Mouse (Mus musculus) hindbrain, embryonic 11.5 days (tissue): ENCODE results near the gene Tmem144. TPM values are rescaled to one million over a fixed set of nuclear protein-coding genes. Genes with fewer than 3 reads are reported as not detected.
A peak's percentile ranks its signal among the peaks of the same experiment; 100 is the strongest.

Experiments used
- ATAC-seq: fragments of 200-750 bp; cut with Nextera tagmentation; 2 replicates; pipeline ENCODE4 v1.8.0; 2017; ENCODE audit warnings: mild to moderate bottlenecking, moderate TSS enrichment, moderate library complexity; ENCODE audit not compliant: low FRiP score
- DNase-seq: peaks from one replicate; pipeline ENCODE4 v3.0.0-alpha.2; 2015; ENCODE audit warnings: low spot score
- H3K27ac ChIP-seq: fragments of 300-500 bp; sonication (generic); 2 replicates; pipeline ENCODE4 v1.5.1; 2014; ENCODE audit warnings: mild to moderate bottlenecking, low read depth, low read length
- H3K27me3 ChIP-seq: fragments of 300-500 bp; sonication (generic); 2 replicates; pipeline ENCODE4 v1.6.1; 2014; ENCODE audit warnings: mild to moderate bottlenecking, low read length, moderate library complexity, mixed read lengths; ENCODE audit not compliant: control insufficient read depth, insufficient read depth
- H3K36me3 ChIP-seq: fragments of 300-500 bp; sonication (generic); 2 replicates; pipeline ENCODE4 v1.6.1; 2014; ENCODE audit warnings: mild to moderate bottlenecking, low read length, moderate library complexity, mixed read lengths; ENCODE audit not compliant: control insufficient read depth, insufficient read depth
- H3K4me1 ChIP-seq: fragments of 300-500 bp; sonication (generic); replicated peaks from 2 replicates; pipeline ENCODE4 v1.6.1; 2014; ENCODE audit warnings: low read length, mixed read lengths; ENCODE audit not compliant: control insufficient read depth, insufficient read depth
- H3K4me2 ChIP-seq: fragments of 300-500 bp; sonication (generic); replicated peaks from 2 replicates; pipeline ENCODE4 v1.6.1; 2014; ENCODE audit warnings: mild to moderate bottlenecking, low read depth, low read length
- H3K4me3 ChIP-seq: fragments of 300-500 bp; sonication (generic); 2 replicates; pipeline ENCODE4 v1.5.1; 2014; ENCODE audit warnings: low read depth, low read length
- H3K9ac ChIP-seq: fragments of 300-500 bp; sonication (generic); 2 replicates; pipeline ENCODE4 v1.6.1; 2014; ENCODE audit warnings: low read depth, low read length
- H3K9me3 ChIP-seq: fragments of 300-500 bp; sonication (generic); 2 replicates; pipeline ENCODE4 v1.6.1; 2016; ENCODE audit warnings: low read length; ENCODE audit not compliant: control insufficient read depth
- WGBS: fragments of 180-500 bp; shearing (Covaris S2); extraction: QIAGEN DNeasy Blood & Tissue Kit; methylation state at CpG from one replicate; pipeline ENCODE4 v1.1.7; 2014; 5-methylcytosine and 5-hydroxymethylcytosine counted together
- polyA plus RNA-seq: library from polyadenylated mRNA; unstranded; fragments of >200 nt; fragmentation: Nextera tagmentation; extraction: Ambion mirVana; gene quantifications from 2 replicates; pipeline ENCODE4 v1.2.1, GENCODE M21; 2014

The Tmem144 gene
- polyA plus RNA-seq, 1 experiment from 2014 or later, result 3.1 TPM

DNA sequence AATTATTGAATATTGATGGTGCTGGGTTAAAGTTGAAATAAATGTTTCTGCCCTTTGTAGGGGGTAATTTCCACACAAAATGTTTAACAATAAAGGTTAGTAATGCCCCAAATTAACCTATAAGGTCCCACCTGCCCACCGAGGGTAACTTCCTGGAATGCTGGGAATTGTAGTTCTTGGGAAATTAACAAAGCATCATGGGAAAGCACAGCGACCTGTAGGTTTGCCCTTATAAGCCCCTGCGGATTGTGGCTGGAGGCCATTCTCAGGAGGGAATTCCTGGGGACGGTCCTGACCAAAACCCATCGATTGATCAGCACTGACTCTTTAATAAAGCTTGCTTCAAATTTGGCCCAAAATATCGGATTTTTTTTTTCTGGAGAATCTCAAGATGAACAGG, 1.9 kb downstream of the Tmem144 start:
- WGBS, result 38% methylated on average over 6 of the region's 6 CpGs
- Histone ChIP-seq H3K4me2 (no peak overlapping the region), H3K36me3 (no peaks in the 10 kb centered on the region), H3K4me3 (no peak overlapping the region), H3K4me1 (no peaks in the 10 kb centered on the region), H3K27me3 (no peaks in the 10 kb centered on the region), H3K9ac (no peak overlapping the region), H3K27ac (no peak overlapping the region), H3K9me3 (no peaks in the 10 kb centered on the region)
- DNase-seq, result no peak
- no peak for ATAC-seq

GRCm38 (mm10) chr3:79849621-79850020, 3.0 kb downstream of the Tmem144 start:
- DNase-seq, result no peak
- Histone ChIP-seq H3K4me1 (no peaks in the 10 kb centered on the region), H3K4me2 (no peak overlapping the region), H3K9me3 (no peaks in the 10 kb centered on the region), H3K27me3 (no peaks in the 10 kb centered on the region), H3K9ac (no peak overlapping the region), H3K4me3 (no peak overlapping the region), H3K27ac (no peak overlapping the region), H3K36me3 (no peaks in the 10 kb centered on the region)
- WGBS, result 83% methylated on average over 2 of the region's 2 CpGs
- ATAC-seq, result no peak

DNA sequence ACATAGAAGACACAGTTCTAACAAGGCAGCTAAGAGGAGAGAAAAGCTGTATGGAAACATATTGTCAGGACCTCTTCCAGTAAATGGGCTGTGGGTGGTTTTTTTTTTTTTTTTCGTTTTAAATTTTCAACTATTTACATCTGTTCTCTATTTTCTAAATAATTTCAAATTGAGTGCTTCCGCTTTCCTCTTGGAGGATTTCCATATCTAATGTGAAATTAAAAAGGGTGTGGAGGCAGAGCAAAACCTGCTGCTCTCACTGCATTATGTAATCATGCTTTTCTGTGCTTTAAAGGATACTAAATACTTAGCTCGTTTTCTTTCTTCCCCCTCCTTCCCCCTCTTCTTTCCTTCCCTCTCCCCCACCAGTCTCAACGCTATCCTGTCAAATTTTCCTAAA, 3.7 kb downstream of the Tmem144 start:
- 55% methylated on average over 4 of the region's 4 CpGs for WGBS
- no peak overlapping the region for H3K4me2 ChIP-seq
- no peaks in the 10 kb centered on the region for H3K36me3 ChIP-seq
- ATAC-seq, result no peak
- no peaks in the 10 kb centered on the region for H3K4me1 ChIP-seq
- H3K27me3 ChIP-seq, result no peaks in the 10 kb centered on the region
- no peak overlapping the region for H3K4me3 ChIP-seq
- DNase-seq, result no peak
- H3K27ac ChIP-seq, result no peak overlapping the region
- no peaks in the 10 kb centered on the region for H3K9me3 ChIP-seq
- no peak overlapping the region for H3K9ac ChIP-seq

DNA sequence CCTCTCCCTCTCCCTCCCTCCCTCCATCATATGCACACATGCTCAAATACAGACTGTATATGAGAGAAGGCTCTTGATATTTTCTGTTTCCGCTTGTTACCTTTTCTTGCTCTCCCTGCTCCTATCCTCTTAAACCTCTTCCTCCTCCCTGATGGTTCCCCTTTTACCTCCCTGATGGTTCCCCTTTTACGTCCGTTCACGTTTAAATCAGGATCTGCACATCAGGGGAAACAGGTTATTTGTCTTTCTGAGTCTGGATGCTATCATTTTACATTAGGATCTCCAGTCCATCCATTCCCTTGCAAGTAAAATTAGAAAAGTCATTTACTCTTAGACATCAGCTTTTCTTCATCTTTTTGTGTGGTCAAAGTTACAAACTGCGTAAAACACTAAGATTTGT, 5.9 kb downstream of the Tmem144 start:
- no peaks in the 10 kb centered on the region for H3K36me3 ChIP-seq
- 84% methylated on average over 5 of the region's 5 CpGs for WGBS
- ATAC-seq, result no peak

DNA sequence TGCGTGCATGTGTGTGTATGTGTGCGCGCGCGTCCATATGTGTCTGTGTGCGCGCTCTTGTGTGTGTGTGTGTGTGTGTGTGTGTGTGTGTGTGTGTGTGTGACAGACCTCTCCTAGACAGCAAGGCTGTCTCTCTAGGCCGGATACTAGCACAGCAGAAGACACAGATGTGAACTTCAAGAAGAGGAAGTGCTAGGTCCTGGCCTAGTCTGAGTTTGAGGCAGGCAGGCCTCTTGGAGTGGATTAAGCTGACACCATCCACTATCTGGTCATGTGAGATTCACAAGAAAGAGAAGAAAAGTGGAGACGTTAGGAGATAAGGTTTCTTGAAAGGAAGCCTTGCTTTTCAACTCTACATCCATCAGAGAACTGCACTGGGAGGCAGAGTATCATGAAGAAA, 8.6 kb downstream of the Tmem144 start:
- Histone ChIP-seq H3K4me3 (no peak overlapping the region), H3K27me3 (no peaks in the 10 kb centered on the region), H3K9me3 (no peaks in the 10 kb centered on the region), H3K27ac (no peak overlapping the region), H3K9ac (no peak overlapping the region), H3K36me3 (no peaks in the 10 kb centered on the region), H3K4me1 (no peaks in the 10 kb centered on the region), H3K4me2 (no peak overlapping the region)
- ATAC-seq, result no peak
- DNase-seq, result no peak
- 89% methylated on average over 9 of the region's 9 CpGs for WGBS

More for the DNA sequence above, 5.9 kb downstream of the Tmem144 start:
- no peaks in the 10 kb centered on the region for H3K27me3 ChIP-seq
- no peak overlapping the region for H3K4me2 ChIP-seq
- H3K4me1 ChIP-seq, result no peaks in the 10 kb centered on the region
- DNase-seq, result no peak
- no peak overlapping the region for H3K27ac ChIP-seq
- H3K4me3 ChIP-seq, result no peak overlapping the region
- H3K9me3 ChIP-seq, result no peaks in the 10 kb centered on the region
- no peak overlapping the region for H3K9ac ChIP-seq

GRCm38 (mm10) chr3:79842616-79843016, 10.0 kb downstream of the Tmem144 start:
- DNase-seq (peak; percentile 71), ATAC-seq (peak; percentile 90)
- H3K27me3 ChIP-seq, result no peaks in the 10 kb centered on the region
- no peaks in the 10 kb centered on the region for H3K4me1 ChIP-seq
- peak overlapping the region; percentile 70 for H3K4me2 ChIP-seq
- H3K9ac ChIP-seq, result peak overlapping the region; percentile 49
- peak overlapping the region; percentile 43 for H3K4me3 ChIP-seq
- no peaks in the 10 kb centered on the region for H3K36me3 ChIP-seq
- 1% methylated on average over 19 of the region's 19 CpGs for WGBS
- H3K27ac ChIP-seq, result no peak overlapping the region
- H3K9me3 ChIP-seq, result no peaks in the 10 kb centered on the region

- 7% methylated on average over 12 of the region's 12 CpGs for WGBS
- Histone ChIP-seq H3K27me3 (no peaks in the 10 kb centered on the region), H3K9ac (peak overlapping the region; percentile 49; the same call in 1 of the 2 replicates), H3K4me3 (peak overlapping the region; percentile 43), H3K9me3 (no peaks in the 10 kb centered on the region), H3K27ac (no peak overlapping the region), H3K36me3 (no peaks in the 10 kb centered on the region), H3K4me1 (no peaks in the 10 kb centered on the region), H3K4me2 (peak overlapping the region; percentile 70)
- DNase-seq, result peak; percentile 82
- peak; percentile 80; the same call in 1 of the 2 replicates for ATAC-seq
Measured at GRCm38 (mm10) chr3:79842165-79842564, 10.4 kb downstream of the Tmem144 start.

- ATAC-seq (peak; percentile 22; the same call in 1 of the 2 replicates), DNase-seq (no peak)
- Histone ChIP-seq H3K4me1 (no peaks in the 10 kb centered on the region), H3K27me3 (no peaks in the 10 kb centered on the region), H3K36me3 (no peaks in the 10 kb centered on the region), H3K4me2 (no peak overlapping the region; the same call in 1 of the 2 replicates), H3K9me3 (no peaks in the 10 kb centered on the region), H3K4me3 (no peak overlapping the region), H3K9ac (no peak overlapping the region), H3K27ac (no peak overlapping the region)
- WGBS, result 83% methylated on average over 6 of the region's 6 CpGs
Measured at GRCm38 (mm10) chr3:79841475-79841874, 11.1 kb downstream of the Tmem144 start.

DNA sequence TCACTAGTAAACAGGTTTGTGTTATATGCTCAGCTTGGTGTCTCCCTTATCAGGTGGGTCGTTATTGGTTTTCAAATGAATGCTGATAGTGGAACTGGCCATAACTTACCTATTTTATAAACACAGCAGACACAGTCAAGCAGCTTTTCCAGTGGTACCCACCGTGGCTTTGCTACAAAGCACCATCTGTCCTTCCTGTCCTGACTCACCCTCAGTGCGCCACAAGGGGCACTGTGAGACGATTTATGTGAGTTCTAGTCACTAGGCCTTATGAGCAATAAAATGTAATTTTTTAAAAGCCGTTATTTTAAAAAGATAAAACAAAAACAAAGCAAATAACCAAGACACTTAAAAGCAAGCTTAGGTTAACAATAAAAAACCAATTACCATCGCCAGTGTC, 13.8 kb downstream of the Tmem144 start:
- Histone ChIP-seq H3K27ac (no peak overlapping the region), H3K4me3 (no peak overlapping the region), H3K9me3 (no peaks in the 10 kb centered on the region), H3K36me3 (no peaks in the 10 kb centered on the region), H3K27me3 (no peaks in the 10 kb centered on the region), H3K4me1 (no peaks in the 10 kb centered on the region), H3K4me2 (no peak overlapping the region), H3K9ac (no peak overlapping the region)
- WGBS, result 60% methylated on average over 6 of the region's 6 CpGs
- DNase-seq (peak; percentile 40), ATAC-seq (no peak)
